Comparison of ENCODE assay signal across 8 mouse cellular contexts in the genomic region with DNA sequence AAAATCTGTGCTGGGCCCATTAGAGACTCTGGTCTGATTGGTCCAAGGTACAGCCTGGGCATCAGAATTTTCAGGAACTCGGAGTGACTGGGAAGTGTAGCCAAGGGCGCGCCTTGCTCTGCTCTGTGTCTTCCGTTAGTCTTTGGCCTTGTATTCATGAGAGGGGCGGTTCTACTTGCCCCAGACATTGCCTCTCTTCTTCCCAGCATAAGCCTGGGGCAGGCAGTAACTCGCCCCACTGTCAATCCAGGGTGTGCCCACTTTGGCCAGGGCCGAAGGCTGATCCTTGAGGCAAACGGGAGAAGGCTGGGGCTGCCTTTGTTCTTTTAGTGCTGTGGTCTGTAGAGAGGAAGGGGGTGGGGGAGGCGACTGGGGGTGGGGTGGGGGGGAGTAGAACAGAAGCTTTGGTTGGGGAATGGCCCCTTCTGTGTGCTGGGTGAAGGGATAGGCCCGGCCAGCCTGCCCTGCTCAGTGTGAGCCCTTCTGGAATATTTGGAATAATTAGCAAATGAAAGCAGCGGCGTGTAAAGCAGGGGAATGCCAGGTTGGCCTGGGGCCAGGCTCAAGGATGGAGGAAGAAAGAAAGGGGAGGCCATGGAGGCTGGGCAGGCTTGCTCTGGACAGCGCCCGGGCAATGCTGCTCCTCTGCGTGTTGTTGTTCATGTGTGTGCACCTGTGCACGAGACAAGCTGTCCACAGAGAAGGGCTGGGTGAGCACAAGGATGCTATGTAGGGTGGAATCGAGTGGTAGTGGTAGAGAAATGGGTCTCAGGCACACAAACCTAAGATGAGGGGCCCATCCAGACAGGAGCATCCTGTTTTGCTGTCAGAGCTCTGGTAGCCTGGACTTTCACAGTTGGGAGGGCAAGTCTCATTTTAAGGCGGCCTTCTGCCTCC. TPM values are rescaled to one million over a fixed set of nuclear protein-coding genes. Genes with fewer than 3 reads are reported as not detected.
DNase-seq lines count a peak whose midpoint lies in the region; ATAC-seq and TF ChIP-seq lines count a peak whose summit lies in the region.

No protein-coding gene starts in this region.

- no peak overlapping the region for H3K4me3 ChIP-seq in forebrain, embryonic 10.5 days
- no peak overlapping the region for H3K4me3 ChIP-seq in midbrain, postnatal 0 days (ENCODE audit: low read depth, low read length)

- TF ChIP-seq CTCF in midbrain, postnatal 0 days (IDR thresholded peaks at IDR 0.05): no peak

- H3K4me1 ChIP-seq in forebrain, embryonic 10.5 days: peaks cover 76% of the 10 kb centered on the region
- 0 out of 2 replicates have a peak, but pooled peaks cover 4% of the 10 kb centered on the region for H3K4me1 ChIP-seq in midbrain, postnatal 0 days (ENCODE audit: insufficient read depth, low read length)

- no peak overlapping the region for H3K9ac ChIP-seq in midbrain, postnatal 0 days (replicated peaks; ENCODE audit: low read length, poor library complexity, severe bottlenecking)

- no peaks in the 10 kb centered on the region for H3K9me3 ChIP-seq in forebrain, embryonic 10.5 days
- no peaks in the 10 kb centered on the region for H3K9me3 ChIP-seq in midbrain, postnatal 0 days (ENCODE audit: low read length)

- peaks cover 40% of the 10 kb centered on the region for H3K27me3 ChIP-seq in forebrain, embryonic 10.5 days (ENCODE audit: poor library complexity, severe bottlenecking)
- H3K27me3 ChIP-seq in midbrain, postnatal 0 days (ENCODE audit: insufficient read depth, low read length): peaks cover 10% of the 10 kb centered on the region

- WGBS in forebrain, embryonic 10.5 days: 45% methylated on average over 18 of the region's 18 CpGs
- 35% methylated on average over 18 of the region's 18 CpGs for WGBS in midbrain, postnatal 0 days

- H3K36me3 ChIP-seq in forebrain, embryonic 10.5 days (replicated peaks): no peaks in the 10 kb centered on the region
- no peaks in the 10 kb centered on the region for H3K36me3 ChIP-seq in midbrain, postnatal 0 days (ENCODE audit: insufficient read depth, low read length)

- H3K27ac ChIP-seq in forebrain, embryonic 10.5 days: peak overlapping the region; percentile 87
- peak overlapping the region; percentile 59 for H3K27ac ChIP-seq in midbrain, postnatal 0 days (ENCODE audit: low read depth, low read length)

- no peak overlapping the region for H3K4me2 ChIP-seq in midbrain, postnatal 0 days (ENCODE audit: low read depth, low read length, poor library complexity, severe bottlenecking)

- peak; percentile 41 for ATAC-seq in midbrain, postnatal 0 days (ENCODE audit: low FRiP score)

- DNase-seq in layer of hippocampus, postnatal 14 days (ENCODE audit: low spot score in 2 of 2): peak; percentile 36 to 63
- DNase-seq in layer of hippocampus, postnatal 25 days (ENCODE audit: extremely low spot score in 1 of 2, low spot score in 1 of 2): no peak
- DNase-seq in forebrain, embryonic 10.5 days (ENCODE audit: extremely low spot score, low spot score): peak; percentile 45
- peak; percentile 72 for DNase-seq in kidney, postnatal 25 days
- peak; percentile 77 for DNase-seq in midbrain, postnatal 0 days (ENCODE audit: low spot score)
- no peak for DNase-seq in liver
- DNase-seq in ovary, postnatal 10 days (ENCODE audit: low spot score): no peak
- no peak for DNase-seq in right cerebral cortex, postnatal 25 days

RNA-seq across cellular contexts. Expression of a gene that starts 5.6 kb away (rescaled TPM):
- 10 to 100 TPM in 1 of 2 experiments, 1 to 10 TPM in 1; 6.9 to 13.4 TPM for total RNA-seq in layer of hippocampus, postnatal 14 days (2021)
- total RNA-seq in layer of hippocampus, postnatal 25 days (2021): 1 to 10 TPM; 5.4 to 7.1 TPM
- 3.3 and 4.4 TPM in 2 replicates for polyA plus RNA-seq in forebrain, embryonic 10.5 days (2016; fragmentation: Nextera tagmentation; extraction: Ambion mirVana)
- total RNA-seq in midbrain, postnatal 0 days (2014; rRNA removed): 24.1 and 37.5 TPM in 2 replicates
- polyA plus RNA-seq in midbrain, postnatal 0 days (2015; fragmentation: Nextera tagmentation; extraction: Ambion mirVana): 9.6 and 12.1 TPM in 2 replicates

RNA-seq across cellular contexts. Expression of a gene that starts 22.5 kb away (rescaled TPM):
- 10 to 100 TPM; 76.5 to 77.8 TPM for total RNA-seq in layer of hippocampus, postnatal 14 days (2021)
- 10 to 100 TPM; 85.0 to 87.2 TPM for total RNA-seq in layer of hippocampus, postnatal 25 days (2021)
- 56.5 and 60.5 TPM in 2 replicates for polyA plus RNA-seq in forebrain, embryonic 10.5 days (2016; fragmentation: Nextera tagmentation; extraction: Ambion mirVana)
- 81.0 and 101 TPM in 2 replicates for total RNA-seq in midbrain, postnatal 0 days (2014; rRNA removed)
- polyA plus RNA-seq in midbrain, postnatal 0 days (2015; fragmentation: Nextera tagmentation; extraction: Ambion mirVana): 144 and 149 TPM in 2 replicates

RNA-seq across cellular contexts. Expression of a gene that starts 48.8 kb away (rescaled TPM):
- not detected for total RNA-seq in layer of hippocampus, postnatal 14 days (2021)
- total RNA-seq in layer of hippocampus, postnatal 25 days (2021): not detected
- polyA plus RNA-seq in forebrain, embryonic 10.5 days (2016; fragmentation: Nextera tagmentation; extraction: Ambion mirVana): 0.07 TPM in 2 replicates
- total RNA-seq in midbrain, postnatal 0 days (2014; rRNA removed): 0.47 TPM in 1 of 2 replicates, not detected in the other
- polyA plus RNA-seq in midbrain, postnatal 0 days (2015; fragmentation: Nextera tagmentation; extraction: Ambion mirVana): 0.36 and 0.54 TPM in 2 replicates

RNA-seq across cellular contexts. Expression of a gene that starts 55.5 kb away (rescaled TPM):
- total RNA-seq in layer of hippocampus, postnatal 14 days (2021): 10 to 100 TPM; 52.0 to 55.7 TPM
- total RNA-seq in layer of hippocampus, postnatal 25 days (2021): 10 to 100 TPM; 61.5 to 61.7 TPM
- polyA plus RNA-seq in forebrain, embryonic 10.5 days (2016; fragmentation: Nextera tagmentation; extraction: Ambion mirVana): 99.3 and 105 TPM in 2 replicates
- total RNA-seq in midbrain, postnatal 0 days (2014; rRNA removed): 17.7 and 27.3 TPM in 2 replicates
- polyA plus RNA-seq in midbrain, postnatal 0 days (2015; fragmentation: Nextera tagmentation; extraction: Ambion mirVana): 47.9 and 50.9 TPM in 2 replicates

Comparison
In these comparisons a context has a peak if more than half of its experiments do, and no peak if none do; other contexts are left out.
1. DNase-seq: peak in layer of hippocampus, postnatal 14 days (2 of 2), forebrain, embryonic 10.5 days (single experiment), kidney, postnatal 25 days (2 of 2) and midbrain, postnatal 0 days (single experiment); none in layer of hippocampus, postnatal 25 days (0 of 2), liver (single experiment), ovary, postnatal 10 days (single experiment) and right cerebral cortex, postnatal 25 days (single experiment).